Mouse (Mus musculus) midbrain, postnatal 0 days (tissue): ENCODE results near the gene Plin2. TPM values are rescaled to one million over a fixed set of nuclear protein-coding genes. Genes with fewer than 3 reads are reported as not detected.
"Not testable (repeated sequence)": the region's sequence is repeated elsewhere in the genome, so short reads cannot be mapped to it uniquely, and the experiment has no call there.

Source experiments
- ATAC-seq: fragments of 200-750 bp; cut with Nextera tagmentation; 2 replicates; pipeline ENCODE4 v1.8.0; 2017; ENCODE audit warnings: moderate number of reproducible peaks, mild to moderate bottlenecking, moderate TSS enrichment, moderate library complexity; ENCODE audit not compliant: low FRiP score
- DNase-seq: peaks from one replicate; pipeline ENCODE4 v3.0.0-alpha.2; 2015; ENCODE audit warnings: low spot score
- H3K27ac ChIP-seq: fragments of 300-500 bp; sonication (generic); 2 replicates; pipeline ENCODE4 v1.5.1; 2014; ENCODE audit warnings: low read depth, mild to moderate bottlenecking, low read length, mixed read lengths
- H3K27me3 ChIP-seq: fragments of 300-500 bp; sonication (generic); 2 replicates; pipeline ENCODE4 v1.6.1; 2014; ENCODE audit warnings: low read length, control low read depth, mixed read lengths; ENCODE audit not compliant: insufficient read depth
- H3K36me3 ChIP-seq: fragments of 300-500 bp; sonication (generic); 2 replicates; pipeline ENCODE4 v1.6.1; 2014; ENCODE audit warnings: low read length, control low read depth, mixed read lengths; ENCODE audit not compliant: insufficient read depth
- H3K4me1 ChIP-seq: fragments of 300-500 bp; sonication (generic); 2 replicates; pipeline ENCODE4 v1.6.1; 2014; ENCODE audit warnings: mild to moderate bottlenecking, control low read depth, antibody characterized with exemption, low read length, mixed read lengths; ENCODE audit not compliant: insufficient read depth
- H3K4me2 ChIP-seq: fragments of 300-500 bp; sonication (generic); 2 replicates; pipeline ENCODE4 v1.6.1; 2014; ENCODE audit warnings: low read depth, mild to moderate bottlenecking, low read length, mixed read lengths; ENCODE audit not compliant: poor library complexity, severe bottlenecking
- H3K4me3 ChIP-seq: fragments of 300-500 bp; sonication (generic); 2 replicates; pipeline ENCODE4 v1.5.1; 2014; ENCODE audit warnings: low read depth, mild to moderate bottlenecking, low read length, moderate library complexity
- H3K9ac ChIP-seq: fragments of 300-500 bp; sonication (generic); replicated peaks from 2 replicates; pipeline ENCODE4 v1.6.1; 2014; ENCODE audit warnings: mild to moderate bottlenecking, low read length, moderate library complexity, mixed read lengths; ENCODE audit not compliant: poor library complexity, severe bottlenecking
- H3K9me3 ChIP-seq: fragments of 300-500 bp; sonication (generic); 2 replicates; pipeline ENCODE4 v1.6.1; 2016; ENCODE audit warnings: low read length, control low read depth
- CTCF ChIP-seq: IDR thresholded peaks from 2 replicates; pipeline ENCODE4 v1.5.1; 2016; ENCODE audit warnings: antibody characterized with exemption, mild to moderate bottlenecking
- WGBS: fragments of 180-500 bp; shearing (Covaris S2); extraction: QIAGEN DNeasy Blood & Tissue Kit; methylation state at CpG from one replicate; pipeline ENCODE4 v1.1.7; 2014; 5-methylcytosine and 5-hydroxymethylcytosine counted together
- polyA plus RNA-seq: library from polyadenylated mRNA; unstranded; fragments of >200 nt; fragmentation: Nextera tagmentation; extraction: Ambion mirVana; gene quantifications from 2 replicates; pipeline ENCODE4 v1.2.1, GENCODE M21; 2015
- total RNA-seq: library from RNA; depleted of rRNA; stranded (reverse); fragments of >200 nt; gene quantifications from 2 replicates; pipeline ENCODE4 v1.2.3, GENCODE M21; 2014

Plin2 gene
- total and polyA plus RNA-seq, 2 experiments from 2014 or later: 26.4 to 28.8 TPM

DNA sequence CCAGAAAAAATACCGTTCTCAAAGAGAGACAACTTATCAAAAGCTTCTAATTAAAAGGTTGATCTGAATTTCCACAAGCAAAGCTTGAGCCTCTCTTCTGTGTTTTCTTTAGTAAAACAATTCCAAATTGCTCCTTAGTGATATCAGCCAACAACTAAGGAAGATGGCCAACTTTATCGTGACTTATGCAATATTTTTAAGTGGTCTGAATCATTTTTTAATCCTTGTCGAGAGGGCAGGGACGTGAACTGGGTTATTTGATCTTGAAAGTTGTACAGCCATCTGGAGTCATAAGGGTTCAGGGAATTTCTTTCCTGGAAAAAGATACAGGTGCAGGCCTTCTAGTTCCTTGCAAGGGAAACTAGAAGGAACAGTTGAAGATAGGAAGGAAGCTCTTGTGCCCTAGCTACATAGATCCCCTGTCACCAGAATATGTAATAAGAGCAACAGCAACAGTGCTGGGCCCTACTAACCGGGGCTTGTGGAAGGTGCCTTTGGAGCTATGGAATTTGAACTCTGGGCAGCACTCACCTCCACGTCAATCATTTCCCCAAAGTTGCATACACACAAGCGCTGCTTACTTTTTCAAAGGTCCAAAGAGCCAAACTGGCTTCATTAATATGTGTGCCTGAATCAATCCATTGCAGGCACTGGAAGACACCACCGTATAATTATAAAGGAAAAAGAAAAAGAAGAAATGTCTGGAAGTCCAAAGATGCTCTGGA is 884 bp upstream of the Plin2 start:
- H3K4me1 ChIP-seq: no peaks in the 10 kb centered on the region
- no peaks in the 10 kb centered on the region for H3K36me3 ChIP-seq
- H3K9ac ChIP-seq: no peak overlapping the region
- DNase-seq (no peak), ATAC-seq (no peak)
- H3K4me2 ChIP-seq: no peak overlapping the region
- no peaks in the 10 kb centered on the region for H3K27me3 ChIP-seq
- H3K4me3 ChIP-seq: no peak overlapping the region
- WGBS: 81% methylated on average over 8 of the region's 8 CpGs
- TF ChIP-seq CTCF: no peak
- H3K9me3 ChIP-seq: no peaks in the 10 kb centered on the region
- H3K27ac ChIP-seq: no peak overlapping the region

DNA sequence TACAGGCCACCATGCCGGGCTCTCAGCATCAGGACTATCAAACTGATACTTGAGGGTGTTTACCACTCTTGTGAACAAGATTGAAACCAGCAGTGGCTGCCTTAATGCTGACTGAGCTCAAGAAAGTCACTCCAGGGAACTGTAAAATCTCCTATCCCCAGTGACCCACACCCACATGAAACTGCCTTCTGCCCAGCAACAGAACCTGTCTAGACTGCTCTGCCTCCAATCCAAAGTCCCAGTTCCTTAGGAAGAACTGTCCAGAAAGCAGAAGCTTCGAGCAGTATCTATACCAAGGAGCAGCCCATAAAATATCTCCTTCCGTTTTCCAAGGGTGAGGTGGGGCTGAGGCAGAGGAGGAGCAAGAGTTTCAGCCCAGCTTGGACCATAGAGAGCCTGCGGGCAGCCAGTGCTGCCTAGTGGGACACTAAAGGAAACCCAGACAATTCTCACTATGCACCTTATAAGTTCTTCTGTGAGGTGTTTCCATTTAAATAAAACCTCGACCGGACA is 563 bp downstream of the Plin2 start:
- peak; percentile 55 for ATAC-seq
- H3K4me1 ChIP-seq, H3K9me3 ChIP-seq, DNase-seq, H3K36me3 ChIP-seq, H3K27me3 ChIP-seq, H3K27ac ChIP-seq: not testable (repeated sequence)
- WGBS: 23% methylated on average over 4 of the region's 6 CpGs
- H3K9ac ChIP-seq: peak overlapping the region; percentile 62
- H3K4me3 ChIP-seq: peak overlapping the region; percentile 54
- H3K4me2 ChIP-seq: peak overlapping the region; percentile 84

DNA sequence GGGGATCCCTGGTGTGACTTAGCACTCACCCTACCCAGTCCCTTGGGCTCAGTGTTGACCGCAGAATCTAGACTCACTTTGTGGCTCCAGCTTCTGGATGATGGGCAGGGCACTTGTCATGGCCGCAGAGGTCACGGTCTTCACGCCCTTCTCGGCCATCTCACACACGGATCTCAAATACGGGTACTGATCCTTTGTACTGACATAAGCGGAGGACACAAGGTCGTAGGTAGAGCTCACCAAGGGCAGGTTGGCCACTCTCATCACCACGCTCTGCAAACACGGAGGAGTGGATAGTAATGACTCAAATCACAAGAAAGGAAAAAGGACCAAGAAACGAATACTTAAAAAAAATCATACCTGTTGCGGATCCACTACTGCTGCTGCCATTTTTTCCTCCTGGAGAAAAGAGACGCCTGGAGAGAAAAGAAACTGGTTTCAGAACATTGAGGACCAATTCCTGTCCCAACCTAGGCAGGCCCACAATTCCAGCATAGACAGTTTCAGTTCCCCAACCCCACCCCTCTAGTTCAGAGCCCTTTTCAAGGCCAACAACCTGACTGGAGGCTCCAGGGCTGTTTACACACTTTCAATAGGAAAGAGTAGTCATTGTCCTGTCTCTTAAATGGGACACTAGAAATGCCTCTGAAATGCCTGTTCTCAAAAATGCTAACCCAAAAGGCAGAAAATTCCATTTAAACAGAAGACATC is 1.4 kb downstream of the Plin2 start:
- no peaks in the 10 kb centered on the region for H3K27me3 ChIP-seq
- DNase-seq (no peak), ATAC-seq (no peak)
- no peak overlapping the region for H3K27ac ChIP-seq
- no peak overlapping the region for H3K4me3 ChIP-seq
- no peak for TF ChIP-seq CTCF
- 0 out of 2 replicates have a peak overlapping the region, but pooled peaks have one; percentile 5 for H3K9ac ChIP-seq
- no peaks in the 10 kb centered on the region for H3K4me1 ChIP-seq
- H3K4me2 ChIP-seq: no peak overlapping the region
- 95% methylated on average over 14 of the region's 14 CpGs for WGBS
- no peaks in the 10 kb centered on the region for H3K9me3 ChIP-seq
- H3K36me3 ChIP-seq: no peaks in the 10 kb centered on the region

DNA sequence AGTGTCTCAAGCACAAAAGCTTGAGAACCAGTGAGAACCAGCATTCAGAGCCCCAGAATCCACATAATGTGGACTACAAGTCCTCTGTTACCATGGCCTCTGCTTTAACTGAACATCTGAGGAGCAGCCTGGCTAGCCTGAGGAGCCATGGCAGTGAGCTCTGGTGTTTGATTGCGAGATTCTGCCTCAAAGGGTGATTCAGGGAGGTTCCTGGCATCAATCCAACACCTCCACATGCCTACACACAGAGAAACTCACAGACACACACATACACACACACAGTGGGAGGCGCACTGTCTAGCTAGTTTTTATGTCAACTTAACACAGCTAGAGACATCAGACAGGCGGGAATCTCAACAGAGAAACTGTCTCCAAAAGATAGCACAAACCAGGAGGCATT is 4.3 kb downstream of the Plin2 start:
- Histone ChIP-seq H3K4me2 (no peak overlapping the region), H3K4me1 (no peaks in the 10 kb centered on the region), H3K27ac (no peak overlapping the region), H3K9me3 (no peaks in the 10 kb centered on the region), H3K36me3 (no peaks in the 10 kb centered on the region), H3K4me3 (no peak overlapping the region), H3K27me3 (no peaks in the 10 kb centered on the region), H3K9ac (no peak overlapping the region)
- DNase-seq (no peak), ATAC-seq (no peak)
- WGBS: 82% methylated on average over 3 of the region's 3 CpGs
- no peak for TF ChIP-seq CTCF

DNA sequence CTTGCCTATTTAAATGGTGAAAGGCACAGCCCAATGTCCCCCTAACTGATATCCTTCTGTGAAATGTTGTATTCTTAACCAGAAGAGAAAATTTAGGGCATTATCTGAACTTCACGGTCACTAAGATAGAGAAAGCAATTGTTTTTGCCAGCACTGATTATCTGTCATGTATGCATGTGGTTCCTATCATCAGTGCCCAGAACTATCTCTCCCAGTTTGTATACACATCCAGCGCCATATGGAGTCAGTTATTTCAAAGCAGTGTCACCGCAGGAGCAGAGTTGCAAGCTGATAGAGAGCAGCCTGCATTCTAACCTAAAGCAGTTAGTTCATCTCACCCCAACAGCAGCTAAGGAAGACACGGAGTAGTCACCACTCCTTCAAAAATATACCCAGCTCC is 5.9 kb downstream of the Plin2 start:
- no peak overlapping the region for H3K4me2 ChIP-seq
- WGBS: 92% methylated on average over 4 of the region's 4 CpGs

DNA sequence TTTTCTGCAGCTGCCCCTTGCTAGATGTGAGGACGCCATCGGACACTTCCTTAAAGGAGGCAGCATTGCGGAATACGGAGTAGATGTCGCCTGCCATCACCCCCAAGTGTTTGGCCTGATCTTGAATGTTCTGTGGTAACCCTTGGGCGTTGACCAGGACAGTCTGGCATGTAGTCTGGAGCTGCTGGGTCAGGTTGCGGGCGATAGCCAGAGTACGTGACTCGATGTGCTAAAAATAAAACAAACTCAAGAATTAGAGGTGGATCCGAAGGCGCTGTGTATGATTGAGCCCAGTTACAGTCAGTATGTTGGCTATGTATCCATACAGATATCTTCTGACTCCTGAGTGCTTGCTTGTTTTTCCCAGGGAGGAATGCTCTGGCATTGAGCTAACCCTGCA is 12.7 kb downstream of the Plin2 start:
- WGBS: 97% methylated on average over 12 of the region's 12 CpGs

More for the DNA sequence above, 5.9 kb downstream of the Plin2 start:
- no peaks in the 10 kb centered on the region for H3K4me1 ChIP-seq
- H3K9me3 ChIP-seq: no peaks in the 10 kb centered on the region
- H3K36me3 ChIP-seq: 0 out of 2 replicates have a peak, but pooled peaks cover 6% of the 10 kb centered on the region
- ATAC-seq (no peak), DNase-seq (no peak)
- no peak overlapping the region for H3K4me3 ChIP-seq
- no peaks in the 10 kb centered on the region for H3K27me3 ChIP-seq
- H3K27ac ChIP-seq: no peak overlapping the region
- no peak overlapping the region for H3K9ac ChIP-seq
- no peak for TF ChIP-seq CTCF

DNA sequence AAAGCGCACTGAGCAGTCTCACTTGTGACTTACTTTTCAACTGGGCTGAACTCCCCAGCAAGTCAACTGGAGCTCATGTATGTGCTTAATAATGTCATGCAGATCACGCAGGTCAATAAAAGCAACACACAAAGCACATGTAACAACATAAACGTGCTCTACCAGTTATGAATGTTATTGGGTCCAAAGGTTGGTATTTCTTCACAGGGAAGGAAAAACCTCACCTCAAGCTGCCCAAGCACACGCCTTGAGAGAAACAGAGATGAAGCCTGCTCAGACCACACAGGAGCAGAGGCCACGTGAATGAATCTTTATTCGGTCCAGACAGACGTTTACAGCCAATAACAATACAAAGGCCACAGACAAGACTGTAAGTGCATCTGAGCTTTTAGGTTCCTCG is 13.4 kb downstream of the Plin2 start:
- not testable (repeated sequence) for H3K4me1 ChIP-seq, H3K27me3 ChIP-seq, H3K4me3 ChIP-seq, H3K27ac ChIP-seq, H3K4me2 ChIP-seq, ATAC-seq, H3K9ac ChIP-seq, H3K9me3 ChIP-seq, DNase-seq
- H3K36me3 ChIP-seq: peaks cover 17% of the 10 kb centered on the region; the same call in 1 of the 2 replicates
- WGBS: 94% methylated on average over 8 of the region's 8 CpGs

More for the DNA sequence above, 12.7 kb downstream of the Plin2 start:
- DNase-seq (no peak), ATAC-seq (no peak)
- H3K36me3 ChIP-seq: peaks cover 17% of the 10 kb centered on the region; the same call in 1 of the 2 replicates
- H3K27me3 ChIP-seq: no peaks in the 10 kb centered on the region
- H3K9me3 ChIP-seq: no peaks in the 10 kb centered on the region
- H3K4me1 ChIP-seq: no peaks in the 10 kb centered on the region
- no peak for TF ChIP-seq CTCF
- H3K4me3 ChIP-seq: no peak overlapping the region
- H3K4me2 ChIP-seq: no peak overlapping the region
- no peak overlapping the region for H3K27ac ChIP-seq
- H3K9ac ChIP-seq: no peak overlapping the region
